Mouse (Mus musculus) stomach, postnatal 0 days (tissue): ENCODE measurements around the gene Cyb561d2. TPM values are rescaled to one million over a fixed set of nuclear protein-coding genes. Genes with fewer than 3 reads are reported as not detected.

Experiments
- ATAC-seq: fragments of 200-750 bp; cut with Nextera tagmentation; 2 replicates; pipeline ENCODE4 v1.8.0; 2017; ENCODE audit not compliant: low FRiP score, low TSS enrichment
- DNase-seq: peaks from one replicate; pipeline ENCODE4 v3.0.0-alpha.2; 2016; ENCODE audit warnings: low spot score
- H3K27ac ChIP-seq: fragments of 300-500 bp; sonication (generic); replicated peaks from 2 replicates; pipeline ENCODE4 v1.5.1; 2014; ENCODE audit warnings: mild to moderate bottlenecking, control low read depth
- H3K27me3 ChIP-seq: fragments of 300-500 bp; sonication (generic); 2 replicates; pipeline ENCODE4 v1.6.1; 2014; ENCODE audit warnings: low read length; ENCODE audit not compliant: control insufficient read depth, insufficient read depth
- H3K36me3 ChIP-seq: fragments of 300-500 bp; sonication (generic); 2 replicates; pipeline ENCODE4 v1.6.1; 2014; ENCODE audit warnings: low read length, mixed read lengths; ENCODE audit not compliant: control insufficient read depth, insufficient read depth
- H3K4me1 ChIP-seq: fragments of 300-500 bp; sonication (generic); replicated peaks from 2 replicates; pipeline ENCODE4 v1.6.1; 2014; ENCODE audit warnings: antibody characterized with exemption; ENCODE audit not compliant: control insufficient read depth, insufficient read depth
- H3K4me2 ChIP-seq: fragments of 300-500 bp; sonication (generic); replicated peaks from 2 replicates; pipeline ENCODE4 v1.6.1; 2014; ENCODE audit warnings: low read depth, mild to moderate bottlenecking, control low read depth, moderate library complexity
- H3K4me3 ChIP-seq: fragments of 300-500 bp; sonication (generic); 2 replicates; pipeline ENCODE4 v1.5.1; 2014; ENCODE audit warnings: low read depth, low read length, control low read depth
- H3K9ac ChIP-seq: fragments of 300-500 bp; sonication (generic); 2 replicates; pipeline ENCODE4 v1.6.1; 2014; ENCODE audit warnings: mild to moderate bottlenecking, low read length, control low read depth, mixed read lengths
- H3K9me3 ChIP-seq: fragments of 300-500 bp; sonication (generic); 2 replicates; pipeline ENCODE4 v1.6.1; 2016; ENCODE audit warnings: low read length; ENCODE audit not compliant: control insufficient read depth
- CTCF ChIP-seq: IDR thresholded peaks from 2 replicates; pipeline ENCODE4 v1.5.1; 2016; ENCODE audit warnings: antibody characterized with exemption, low read depth, mild to moderate bottlenecking, moderate library complexity
- EP300 ChIP-seq: optimal IDR thresholded peaks from 2 replicates; pipeline ENCODE3; 2016; ENCODE audit warnings: antibody characterized with exemption
- WGBS: fragments of 180-500 bp; shearing (Covaris S2); extraction: QIAGEN DNeasy Blood & Tissue Kit; methylation state at CpG from one replicate; pipeline ENCODE4 v1.1.7; 2014; 5-methylcytosine and 5-hydroxymethylcytosine counted together
- polyA plus RNA-seq: library from polyadenylated mRNA; unstranded; fragments of >200 nt; fragmentation: Nextera tagmentation; extraction: Ambion mirVana; gene quantifications from 2 replicates; pipeline ENCODE4 v1.2.1, GENCODE M21; 2015

Cyb561d2 gene
- polyA plus RNA-seq, 1 experiment from 2014 or later = 28.2 TPM

DNA sequence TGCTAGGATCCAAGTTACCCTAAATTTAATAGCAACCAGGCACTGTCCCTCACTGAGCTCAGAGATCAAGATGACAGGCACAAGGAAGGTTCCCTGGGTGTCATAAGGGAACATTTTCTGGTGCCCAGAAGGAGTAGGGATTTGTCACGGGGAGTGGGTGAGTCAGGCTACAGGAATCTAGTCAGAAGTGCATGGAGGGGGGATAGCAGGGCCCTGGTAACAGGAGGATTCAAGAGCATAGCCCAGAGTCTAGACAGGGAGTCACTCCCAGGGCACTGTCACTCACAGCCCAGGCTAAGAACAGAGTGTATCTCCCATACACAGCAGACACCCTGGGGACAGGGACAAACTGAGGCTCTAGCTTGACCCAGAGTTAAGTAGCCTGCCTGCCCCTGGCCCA is 48.5 kb downstream of the Cyb561d2 start:
- ATAC-seq = no peak
- H3K4me3 ChIP-seq = no peak overlapping the region
- H3K27ac ChIP-seq = no peak overlapping the region
- H3K9me3 ChIP-seq = no peaks in the 10 kb centered on the region
- TF ChIP-seq EP300 = no peak
- TF ChIP-seq CTCF = no peak
- H3K36me3 ChIP-seq = no peaks in the 10 kb centered on the region
- H3K27me3 ChIP-seq = no peaks in the 10 kb centered on the region
- WGBS = 20% methylated on average over 1 of the region's 1 CpGs
- no peak for DNase-seq
- no peaks in the 10 kb centered on the region for H3K4me1 ChIP-seq
- H3K9ac ChIP-seq = no peak overlapping the region
- no peak overlapping the region for H3K4me2 ChIP-seq

- Histone ChIP-seq H3K9ac (no peak overlapping the region), H3K4me2 (no peak overlapping the region), H3K4me1 (no peaks in the 10 kb centered on the region), H3K9me3 (no peaks in the 10 kb centered on the region), H3K36me3 (no peaks in the 10 kb centered on the region), H3K27me3 (no peaks in the 10 kb centered on the region), H3K4me3 (no peak overlapping the region), H3K27ac (no peak overlapping the region)
- DNase-seq (no peak), ATAC-seq (no peak)
- no peak for TF ChIP-seq CTCF
- TF ChIP-seq EP300 = no peak
- 57% methylated on average over 6 of the region's 6 CpGs for WGBS
Measured at GRCm38 (mm10) chr9:107490625-107491024, 51.4 kb downstream of the Cyb561d2 start.

DNA sequence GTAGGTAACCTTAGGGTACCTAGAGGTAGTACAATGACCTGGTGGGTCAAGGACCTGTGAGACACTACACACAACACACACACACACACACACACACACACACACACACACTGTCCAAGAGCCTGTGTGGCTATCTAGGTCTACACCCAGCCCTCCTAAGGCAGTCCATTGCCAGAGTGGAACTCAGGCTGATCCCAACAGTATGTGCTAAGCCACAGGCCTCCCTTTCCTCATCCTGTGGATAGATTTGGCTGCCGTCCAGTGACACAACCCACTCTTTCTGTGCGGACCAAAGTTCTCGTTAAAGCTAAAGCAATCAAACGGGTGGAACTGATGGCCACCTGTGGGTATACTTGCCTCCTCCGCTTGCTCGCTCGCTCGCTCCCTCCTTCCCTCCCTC is 51.8 kb downstream of the Cyb561d2 start:
- Histone ChIP-seq H3K9me3 (no peaks in the 10 kb centered on the region), H3K4me3 (no peak overlapping the region), H3K4me1 (no peaks in the 10 kb centered on the region), H3K4me2 (no peak overlapping the region), H3K27me3 (no peaks in the 10 kb centered on the region), H3K36me3 (no peaks in the 10 kb centered on the region), H3K9ac (no peak overlapping the region), H3K27ac (no peak overlapping the region)
- no peak for DNase-seq
- ATAC-seq = no peak
- WGBS = 47% methylated on average over 8 of the region's 8 CpGs
- TF ChIP-seq CTCF = no peak
- no peak for TF ChIP-seq EP300

Other genes starting within 250 kb of the Cyb561d2 start
- gene Cish, start 246.2 kb downstream of the Cyb561d2 start, polyA plus RNA-seq = 30.8 and 32.2 TPM in 2 replicates
- 5.3 and 6.7 TPM in 2 replicates for gene Hemk1, start 203.8 kb downstream of the Cyb561d2 start, polyA plus RNA-seq
- 0.63 and 0.73 TPM in 2 replicates for gene 6430571L13Rik, start 201.6 kb downstream of the Cyb561d2 start, polyA plus RNA-seq
- gene Cacna2d2, start 142.6 kb downstream of the Cyb561d2 start, polyA plus RNA-seq = 0.15 and 0.16 TPM in 2 replicates
- 41.9 and 43.2 TPM in 2 replicates for gene Tmem115, start 8.2 kb downstream of the Cyb561d2 start, polyA plus RNA-seq
- gene Nprl2, start within 50 bp of the Cyb561d2 start, polyA plus RNA-seq = 24.8 and 24.9 TPM in 2 replicates
- 0.94 and 0.97 TPM in 2 replicates for gene Zmynd10, start 5.1 kb upstream of the Cyb561d2 start, polyA plus RNA-seq
- 44.2 and 46.5 TPM in 2 replicates for gene Rassf1, start 9.4 kb upstream of the Cyb561d2 start, polyA plus RNA-seq
- gene Tusc2, start 21.1 kb upstream of the Cyb561d2 start, polyA plus RNA-seq = 44.9 and 48.7 TPM in 2 replicates
- gene Hyal2, start 25.8 kb upstream of the Cyb561d2 start, polyA plus RNA-seq = 49.6 and 50.4 TPM in 2 replicates
- 7.2 and 8.0 TPM in 2 replicates for gene Hyal1, start 34.7 kb upstream of the Cyb561d2 start, polyA plus RNA-seq
- 13.3 and 14.7 TPM in 2 replicates for gene Naa80, start 36.7 kb upstream of the Cyb561d2 start, polyA plus RNA-seq
- gene Hyal3, start 38.6 kb upstream of the Cyb561d2 start, polyA plus RNA-seq = 1.3 and 1.4 TPM in 2 replicates
- gene Ifrd2, start 45.4 kb upstream of the Cyb561d2 start, polyA plus RNA-seq = 35.5 and 42.7 TPM in 2 replicates
- 16.3 and 19.1 TPM in 2 replicates for gene Sema3b, start 67.0 kb upstream of the Cyb561d2 start, polyA plus RNA-seq
- gene Gnai2, start 93.2 kb upstream of the Cyb561d2 start, polyA plus RNA-seq = 189 and 195 TPM in 2 replicates
- gene Slc38a3, start 127.3 kb upstream of the Cyb561d2 start, polyA plus RNA-seq = 0.95 and 1.1 TPM in 2 replicates
- gene Gnat1, start 137.5 kb upstream of the Cyb561d2 start, polyA plus RNA-seq = 2.1 and 2.9 TPM in 2 replicates
- 11.7 and 15.1 TPM in 2 replicates for gene Sema3f, start 168.3 kb upstream of the Cyb561d2 start, polyA plus RNA-seq
- gene Rbm5, start 228.8 kb upstream of the Cyb561d2 start, polyA plus RNA-seq = 60.2 and 67.3 TPM in 2 replicates